In the genomic region with DNA sequence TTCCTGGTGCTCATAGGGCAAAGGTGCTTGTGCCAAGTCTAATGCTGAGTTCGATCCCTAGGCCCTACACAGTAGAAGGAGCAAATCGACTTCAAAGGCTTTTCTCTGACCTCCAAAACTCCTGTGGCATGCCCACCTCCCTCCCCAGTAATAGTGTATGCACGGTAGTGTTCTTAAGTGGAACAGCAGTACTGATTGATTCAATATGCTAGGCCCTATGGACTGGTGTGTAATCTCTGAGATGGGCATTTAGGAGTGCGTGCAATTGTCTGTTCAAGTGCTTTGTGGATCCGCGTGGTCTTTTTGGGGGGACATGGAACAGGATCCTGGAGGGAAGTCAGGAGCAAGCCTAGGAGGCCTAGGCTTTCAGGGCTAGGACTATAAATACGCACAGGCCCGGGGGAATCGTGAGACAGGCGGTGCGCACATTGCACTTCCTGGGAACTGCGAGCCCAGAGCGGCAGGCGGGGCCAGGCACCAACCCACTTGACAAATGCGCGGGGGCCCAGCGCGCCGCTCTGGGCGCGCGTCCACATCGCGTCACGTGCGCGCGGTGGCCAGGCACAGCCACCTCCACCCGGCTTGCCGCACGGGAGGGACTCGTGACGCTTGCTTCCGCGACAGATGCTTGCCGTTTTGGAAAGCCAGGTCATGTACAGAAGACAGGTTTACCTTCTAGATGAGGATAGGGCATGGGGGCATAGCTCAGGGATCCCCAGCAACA, we compare ENCODE assay signal across 8 mouse cellular contexts. TPM values are rescaled to one million over a fixed set of nuclear protein-coding genes. Genes with fewer than 3 reads are reported as not detected.
DNase-seq lines count a peak whose midpoint lies in the region; ATAC-seq and TF ChIP-seq lines count a peak whose summit lies in the region.

No protein-coding gene starts in this region.

- TF ChIP-seq POLR2A in cortical plate, adult 2 months (IDR thresholded peaks at IDR 0.05; ENCODE audit: extremely low read depth, insufficient read depth, low read length) = peak; percentile 76

- TF ChIP-seq CTCF in cortical plate, adult 2 months (IDR thresholded peaks at IDR 0.05; ENCODE audit: extremely low read depth, insufficient read depth, low read length) = no peak

- H3K9me3 ChIP-seq in megakaryocyte, embryonic 14.5 days = no peaks in the 10 kb centered on the region

- H3K36me3 ChIP-seq in megakaryocyte, embryonic 14.5 days (replicated peaks; ENCODE audit: low read length) = peaks cover 2% of the 10 kb centered on the region

- peak overlapping the region; percentile 90 for H3K27ac ChIP-seq in cortical plate, adult 2 months (ENCODE audit: insufficient read depth, low read length)

- H3K27me3 ChIP-seq in megakaryocyte, embryonic 14.5 days (replicated peaks) = no peaks in the 10 kb centered on the region

- H3K4me3 ChIP-seq in cortical plate, adult 2 months (ENCODE audit: insufficient read depth, low read length) = peak overlapping the region; percentile 57
- H3K4me3 ChIP-seq in megakaryocyte, embryonic 14.5 days (replicated peaks) = peak overlapping the region; percentile 94

- peaks cover 5% of the 10 kb centered on the region; the same call in 1 of the 2 replicates for H3K4me1 ChIP-seq in cortical plate, adult 2 months (ENCODE audit: control insufficient read depth, insufficient read depth, low read length)
- peaks cover 50% of the 10 kb centered on the region for H3K4me1 ChIP-seq in megakaryocyte, embryonic 14.5 days

- peak; percentile 93 to 96 for DNase-seq in gastrocnemius, adult 8-10 months (ENCODE audit: low spot score in 2 of 2)
- peak; percentile 30 for DNase-seq in hindlimb bud, embryonic 11.5 days (ENCODE audit: extremely low spot score, low read depth, low spot score)
- peak; percentile 79 to 96 for DNase-seq in left cerebral cortex, adult 8-10 months (ENCODE audit: low spot score in 2 of 2)
- peak; percentile 95 to 96 for DNase-seq in right cerebral cortex, postnatal 10 days (ENCODE audit: low spot score in 2 of 2)
- DNase-seq in urinary bladder, postnatal 25 days (ENCODE audit: low spot score) = peak; percentile 82

- ATAC-seq in activated CD4-positive, CD25-positive, alpha-beta regulatory T cell, adult 4 months = peak; percentile 93

RNA-seq across cellular contexts. Expression of a gene that starts 31.1 kb away (rescaled TPM):
- polyA plus RNA-seq in activated CD4-positive, CD25-positive, alpha-beta regulatory T cell, adult 4 months (2017; shearing (Covaris generic)) = 100 to 1,000 TPM in 1 of 2 experiments, 10 to 100 TPM in 1; 91.3 to 137 TPM
- 317 and 349 TPM in 2 replicates for polyA plus RNA-seq in cortical plate, adult 2 months (2012; rRNA removed)
- 100 to 1,000 TPM in 3 of 4 experiments, 10 to 100 TPM in 1; 92.2 to 133 (median 119) TPM for total RNA-seq in gastrocnemius, adult 8-10 months (2022)
- 100 to 1,000 TPM; 359 to 418 (median 395) TPM for total RNA-seq in left cerebral cortex, adult 8-10 months (2022)
- polyA plus RNA-seq in megakaryocyte, embryonic 14.5 days (2012; ENCODE audit: insufficient read depth, low replicate concordance) = 67.1 and 198 TPM in 2 replicates

RNA-seq across cellular contexts. Expression of a gene that starts 37.2 kb away (rescaled TPM):
- 1 to 10 TPM; 3.6 to 5.4 TPM for polyA plus RNA-seq in activated CD4-positive, CD25-positive, alpha-beta regulatory T cell, adult 4 months (2017; shearing (Covaris generic))
- 7.0 and 7.3 TPM in 2 replicates for polyA plus RNA-seq in cortical plate, adult 2 months (2012; rRNA removed)
- 10 to 100 TPM in 3 of 4 experiments, 1 to 10 TPM in 1; 9.7 to 15.5 (median 13.1) TPM for total RNA-seq in gastrocnemius, adult 8-10 months (2022)
- total RNA-seq in left cerebral cortex, adult 8-10 months (2022) = 10 to 100 TPM in 3 of 4 experiments, 1 to 10 TPM in 1; 10.0 to 14.8 (median 13.1) TPM
- 0.38 TPM in 1 of 2 replicates, not detected in the other for polyA plus RNA-seq in megakaryocyte, embryonic 14.5 days (2012; ENCODE audit: insufficient read depth, low replicate concordance)

RNA-seq across cellular contexts. Expression of a gene that starts 49.8 kb away (rescaled TPM):
- 100 to 1,000 TPM; 176 to 202 TPM for polyA plus RNA-seq in activated CD4-positive, CD25-positive, alpha-beta regulatory T cell, adult 4 months (2017; shearing (Covaris generic))
- 62.8 and 63.5 TPM in 2 replicates for polyA plus RNA-seq in cortical plate, adult 2 months (2012; rRNA removed)
- total RNA-seq in gastrocnemius, adult 8-10 months (2022) = 10 to 100 TPM; 27.9 to 42.9 (median 37.3) TPM
- total RNA-seq in left cerebral cortex, adult 8-10 months (2022) = 10 to 100 TPM; 22.5 to 37.3 (median 28.5) TPM
- polyA plus RNA-seq in megakaryocyte, embryonic 14.5 days (2012; ENCODE audit: insufficient read depth, low replicate concordance) = 17.2 TPM in 1 of 2 replicates, not detected in the other

Comparison
In these comparisons a context has a peak if more than half of its experiments do, and no peak if none do; other contexts are left out.
1. Peak in every context shown above with its lines: DNase-seq, ATAC-seq, H3K4me3 ChIP-seq and H3K27ac ChIP-seq.
2. DNase-seq: peak in every context shown above with its lines; median percentile 96 in right cerebral cortex, postnatal 10 days; 94 in gastrocnemius, adult 8-10 months; 88 in left cerebral cortex, adult 8-10 months; 82 in urinary bladder, postnatal 25 days; 30 in hindlimb bud, embryonic 11.5 days.